Mouse (Mus musculus): ENCODE results near the gene Itga11. TPM values are rescaled to one million over a fixed set of nuclear protein-coding genes. Genes with fewer than 3 reads are reported as not detected.

Gene Itga11
- polyA plus RNA-seq, 1 experiment from 2014 or later = 1.4 TPM

GRCm38 (mm10) chr9:62694054-62694453 lies 16.4 kb downstream of the Itga11 start:
- no peaks in the 10 kb centered on the region; the same call in 1 of the 2 replicates for H3K27me3 ChIP-seq
- H3K4me3 ChIP-seq = no peak overlapping the region
- H3K4me2 ChIP-seq = no peak overlapping the region
- no peak overlapping the region for H3K27ac ChIP-seq (replicated peaks)
- H3K4me1 ChIP-seq (replicated peaks) = no peaks in the 10 kb centered on the region
- no peaks in the 10 kb centered on the region for H3K36me3 ChIP-seq
- H3K9ac ChIP-seq = no peak overlapping the region
- ATAC-seq (ENCODE audit: low read depth) = no peak
- 90% methylated on average over 5 of the region's 5 CpGs for WGBS
- H3K9me3 ChIP-seq = no peaks in the 10 kb centered on the region

GRCm38 (mm10) chr9:62695210-62695609 lies 17.6 kb downstream of the Itga11 start:
- Histone ChIP-seq H3K4me2 (no peak overlapping the region), H3K27me3 (no peaks in the 10 kb centered on the region; the same call in 1 of the 2 replicates), H3K9ac (no peak overlapping the region), H3K36me3 (no peaks in the 10 kb centered on the region), H3K27ac (replicated peaks) (no peak overlapping the region), H3K4me1 (replicated peaks) (no peaks in the 10 kb centered on the region), H3K9me3 (no peaks in the 10 kb centered on the region), H3K4me3 (no peak overlapping the region)
- WGBS = 88% methylated on average over 9 of the region's 9 CpGs
- ATAC-seq (ENCODE audit: low read depth) = no peak

GRCm38 (mm10) chr9:62696799-62697198 lies 19.2 kb downstream of the Itga11 start:
- no peak for ATAC-seq (ENCODE audit: low read depth)
- 89% methylated on average over 4 of the region's 4 CpGs for WGBS
- H3K4me2 ChIP-seq = no peak overlapping the region
- no peak overlapping the region for H3K9ac ChIP-seq
- no peak overlapping the region for H3K4me3 ChIP-seq
- H3K4me1 ChIP-seq (replicated peaks) = no peaks in the 10 kb centered on the region
- H3K36me3 ChIP-seq = no peaks in the 10 kb centered on the region
- no peaks in the 10 kb centered on the region for H3K9me3 ChIP-seq
- no peaks in the 10 kb centered on the region; the same call in 1 of the 2 replicates for H3K27me3 ChIP-seq
- H3K27ac ChIP-seq (replicated peaks) = no peak overlapping the region

GRCm38 (mm10) chr9:62707267-62707666 lies 29.6 kb downstream of the Itga11 start:
- Histone ChIP-seq H3K4me2 (no peak overlapping the region), H3K27me3 (no peaks in the 10 kb centered on the region), H3K27ac (replicated peaks) (no peak overlapping the region), H3K4me3 (no peak overlapping the region), H3K4me1 (replicated peaks) (peaks cover 26% of the 10 kb centered on the region), H3K36me3 (no peaks in the 10 kb centered on the region), H3K9ac (no peak overlapping the region), H3K9me3 (no peaks in the 10 kb centered on the region)
- no peak for ATAC-seq (ENCODE audit: low read depth)
- 66% methylated on average over 4 of the region's 4 CpGs for WGBS

- Histone ChIP-seq H3K36me3 (no peaks in the 10 kb centered on the region), H3K9ac (no peak overlapping the region), H3K9me3 (no peaks in the 10 kb centered on the region), H3K4me1 (replicated peaks) (peaks cover 31% of the 10 kb centered on the region), H3K27ac (replicated peaks) (peak overlapping the region; percentile 52), H3K4me2 (no peak overlapping the region), H3K4me3 (no peak overlapping the region), H3K27me3 (no peaks in the 10 kb centered on the region)
- WGBS = 54% methylated on average over 6 of the region's 6 CpGs
- ATAC-seq (ENCODE audit: low read depth) = no peak; the same call in 1 of the 2 replicates
Observed at GRCm38 (mm10) chr9:62707870-62708269, 30.2 kb downstream of the Itga11 start.

GRCm38 (mm10) chr9:62709983-62710382 lies 32.4 kb downstream of the Itga11 start:
- no peaks in the 10 kb centered on the region for H3K27me3 ChIP-seq
- H3K4me1 ChIP-seq (replicated peaks) = peaks cover 35% of the 10 kb centered on the region
- no peak overlapping the region for H3K4me2 ChIP-seq
- no peak overlapping the region for H3K27ac ChIP-seq (replicated peaks)
- H3K4me3 ChIP-seq = no peak overlapping the region
- 91% methylated on average over 5 of the region's 5 CpGs for WGBS
- no peak overlapping the region for H3K9ac ChIP-seq
- 0 out of 2 replicates have a peak, but pooled peaks cover 4% of the 10 kb centered on the region for H3K9me3 ChIP-seq
- H3K36me3 ChIP-seq = no peaks in the 10 kb centered on the region
- no peak for ATAC-seq (ENCODE audit: low read depth)

- ATAC-seq (ENCODE audit: low read depth) = no peak
- no peaks in the 10 kb centered on the region for H3K36me3 ChIP-seq
- WGBS = 79% methylated on average over 6 of the region's 6 CpGs
- H3K9ac ChIP-seq = no peak overlapping the region
- H3K4me2 ChIP-seq = no peak overlapping the region
- H3K4me3 ChIP-seq = no peak overlapping the region
- H3K27ac ChIP-seq (replicated peaks) = no peak overlapping the region
- peaks cover 32% of the 10 kb centered on the region for H3K4me1 ChIP-seq (replicated peaks)
- H3K27me3 ChIP-seq = no peaks in the 10 kb centered on the region
- H3K9me3 ChIP-seq = 0 out of 2 replicates have a peak, but pooled peaks cover 4% of the 10 kb centered on the region
Observed at GRCm38 (mm10) chr9:62712374-62712773, 34.7 kb downstream of the Itga11 start.

GRCm38 (mm10) chr9:62713040-62713439 lies 35.4 kb downstream of the Itga11 start:
- no peak overlapping the region for H3K9ac ChIP-seq
- no peak overlapping the region for H3K27ac ChIP-seq (replicated peaks)
- ATAC-seq (ENCODE audit: low read depth) = no peak
- H3K27me3 ChIP-seq = no peaks in the 10 kb centered on the region
- peaks cover 32% of the 10 kb centered on the region for H3K4me1 ChIP-seq (replicated peaks)
- no peaks in the 10 kb centered on the region for H3K36me3 ChIP-seq
- 0 out of 2 replicates have a peak, but pooled peaks cover 4% of the 10 kb centered on the region for H3K9me3 ChIP-seq
- no peak overlapping the region for H3K4me3 ChIP-seq
- WGBS = 81% methylated on average over 8 of the region's 8 CpGs
- H3K4me2 ChIP-seq = no peak overlapping the region

GRCm38 (mm10) chr9:62714336-62714735 lies 36.7 kb downstream of the Itga11 start:
- Histone ChIP-seq H3K27ac (replicated peaks) (no peak overlapping the region), H3K4me2 (no peak overlapping the region), H3K9me3 (0 out of 2 replicates have a peak, but pooled peaks cover 4% of the 10 kb centered on the region), H3K36me3 (no peaks in the 10 kb centered on the region), H3K9ac (no peak overlapping the region), H3K4me3 (no peak overlapping the region), H3K27me3 (no peaks in the 10 kb centered on the region), H3K4me1 (replicated peaks) (peaks cover 33% of the 10 kb centered on the region)
- 53% methylated on average over 3 of the region's 3 CpGs for whole genome bisulfite sequencing
- no peak for ATAC-seq (ENCODE audit: low read depth)

GRCm38 (mm10) chr9:62717982-62718381 lies 40.4 kb downstream of the Itga11 start:
- Histone ChIP-seq H3K9me3 (0 out of 2 replicates have a peak, but pooled peaks cover 4% of the 10 kb centered on the region), H3K9ac (peak overlapping the region; percentile 26; the same call in 1 of the 2 replicates), H3K4me3 (no peak overlapping the region), H3K4me1 (replicated peaks) (peaks cover 38% of the 10 kb centered on the region), H3K36me3 (no peaks in the 10 kb centered on the region), H3K4me2 (no peak overlapping the region), H3K27me3 (no peaks in the 10 kb centered on the region), H3K27ac (replicated peaks) (peak overlapping the region; percentile 56; the same call in 1 of the 2 replicates)
- no peak for ATAC-seq (ENCODE audit: low read depth)
- 39% methylated on average over 8 of the region's 8 CpGs for WGBS

- Histone ChIP-seq H3K4me2 (no peak overlapping the region), H3K4me3 (no peak overlapping the region), H3K36me3 (no peaks in the 10 kb centered on the region), H3K9me3 (no peaks in the 10 kb centered on the region), H3K9ac (no peak overlapping the region), H3K27me3 (no peaks in the 10 kb centered on the region), H3K4me1 (replicated peaks) (peaks cover 43% of the 10 kb centered on the region), H3K27ac (replicated peaks) (no peak overlapping the region)
- ATAC-seq (ENCODE audit: low read depth) = no peak
- WGBS = 84% methylated on average over 2 of the region's 2 CpGs
Observed at GRCm38 (mm10) chr9:62721791-62722190, 44.2 kb downstream of the Itga11 start.

GRCm38 (mm10) chr9:62722716-62723115 lies 45.1 kb downstream of the Itga11 start:
- H3K4me2 ChIP-seq = no peak overlapping the region
- ATAC-seq (ENCODE audit: low read depth) = no peak
- H3K27me3 ChIP-seq = no peaks in the 10 kb centered on the region
- H3K9ac ChIP-seq = no peak overlapping the region
- H3K4me3 ChIP-seq = no peak overlapping the region
- no peaks in the 10 kb centered on the region for H3K9me3 ChIP-seq
- H3K4me1 ChIP-seq (replicated peaks) = peaks cover 39% of the 10 kb centered on the region
- no peaks in the 10 kb centered on the region for H3K36me3 ChIP-seq
- WGBS = 65% methylated on average over 6 of the region's 6 CpGs
- no peak overlapping the region for H3K27ac ChIP-seq (replicated peaks)

- Histone ChIP-seq H3K36me3 (no peaks in the 10 kb centered on the region), H3K9ac (no peak overlapping the region), H3K4me1 (replicated peaks) (peaks cover 26% of the 10 kb centered on the region), H3K4me3 (no peak overlapping the region), H3K9me3 (no peaks in the 10 kb centered on the region), H3K4me2 (no peak overlapping the region), H3K27me3 (no peaks in the 10 kb centered on the region), H3K27ac (replicated peaks) (no peak overlapping the region)
- WGBS = 71% methylated on average over 9 of the region's 9 CpGs
- no peak for ATAC-seq (ENCODE audit: low read depth)
Observed at GRCm38 (mm10) chr9:62724175-62724574, 46.5 kb downstream of the Itga11 start.
